Mouse (Mus musculus) liver, embryonic 14.5 days (tissue): ENCODE results near the gene Klhl29. TPM values are rescaled to one million over a fixed set of nuclear protein-coding genes. Genes with fewer than 3 reads are reported as not detected.

Source experiments
- ATAC-seq: fragments of 200-750 bp; cut with Nextera tagmentation; 2 replicates; pipeline ENCODE4 v1.8.0; 2017; ENCODE audit warnings: moderate number of reproducible peaks, mild to moderate bottlenecking, moderate library complexity; ENCODE audit not compliant: insufficient read depth
- DNase-seq, 3 experiments: peaks; one replicate each; pipeline ENCODE4 v3.0.0-alpha.2; 2012 to 2013; ENCODE audit warnings: low read depth in 3 of 3, low spot score in 3 of 3
- H3K27ac ChIP-seq: fragments of 300-500 bp; sonication (generic); 2 replicates; pipeline ENCODE4 v1.5.1; 2014; ENCODE audit warnings: moderate library complexity, mild to moderate bottlenecking, control low read depth, inconsistent platforms
- H3K27me3 ChIP-seq: fragments of 300-500 bp; sonication (generic); 2 replicates; pipeline ENCODE4 v1.6.1; 2014; ENCODE audit warnings: mild to moderate bottlenecking, low read length, moderate library complexity; ENCODE audit not compliant: control insufficient read depth, insufficient read depth
- H3K36me3 ChIP-seq: fragments of 300-500 bp; sonication (generic); replicated peaks from 2 replicates; pipeline ENCODE4 v1.6.1; 2014; ENCODE audit warnings: low read depth; ENCODE audit not compliant: control insufficient read depth, insufficient read depth
- H3K4me1 ChIP-seq, 2 experiments: fragments of 200-500 bp in 1 of 2; fragments of 300-500 bp in 1 of 2; sonication (generic) in 1 of 2; replicated peaks; 2 replicates each; pipeline ENCODE4 v1.6.1; 2012 to 2014; ENCODE audit warnings: antibody characterized with exemption in 1 of 2, inconsistent platforms in 1 of 2, low read length in 1 of 2; ENCODE audit not compliant: control insufficient read depth in 2 of 2, insufficient read depth in 2 of 2
- H3K4me2 ChIP-seq: fragments of 300-500 bp; sonication (generic); 2 replicates; pipeline ENCODE4 v1.6.1; 2014; ENCODE audit warnings: low read depth, mild to moderate bottlenecking, control low read depth, moderate library complexity
- H3K4me3 ChIP-seq, 2 experiments: fragments of 200-500 bp in 1 of 2; fragments of 300-500 bp in 1 of 2; sonication (generic) in 1 of 2; 2 replicates each; pipeline ENCODE4 v1.5.1; 2012 to 2014; ENCODE audit warnings: low read depth in 2 of 2, low read length in 2 of 2, mild to moderate bottlenecking in 2 of 2, control low read depth in 1 of 2, inconsistent platforms in 1 of 2, moderate library complexity in 1 of 2; ENCODE audit not compliant: insufficient read depth in 1 of 2
- H3K9ac ChIP-seq: fragments of 300-500 bp; sonication (generic); replicated peaks from 2 replicates; pipeline ENCODE4 v1.6.1; 2014; ENCODE audit warnings: mild to moderate bottlenecking, control low read depth, moderate library complexity
- H3K9me3 ChIP-seq: fragments of 300-500 bp; sonication (generic); 2 replicates; pipeline ENCODE4 v1.6.1; 2016; ENCODE audit warnings: low read length, mixed read lengths; ENCODE audit not compliant: control insufficient read depth
- CTCF ChIP-seq: IDR thresholded peaks from 2 replicates; pipeline ENCODE4 v1.5.1; 2016; ENCODE audit warnings: antibody characterized with exemption, low read depth, control low read depth
- EP300 ChIP-seq: IDR thresholded peaks from 2 replicates; pipeline ENCODE4 v1.6.1; 2016; ENCODE audit warnings: antibody characterized with exemption, low read depth
- WGBS: fragments of 180-500 bp; shearing (Covaris S2); extraction: QIAGEN DNeasy Blood & Tissue Kit; methylation state at CpG from one replicate; pipeline ENCODE4 v1.1.7; 2014; ENCODE audit not compliant: insufficient replicate concordance; 5-methylcytosine and 5-hydroxymethylcytosine counted together
- polyA plus RNA-seq, 2 experiments: library from polyadenylated mRNA; depleted of rRNA in 1 of 2; stranded (reverse) in 1 of 2; unstranded in 1 of 2; fragments of >200 nt; fragmentation: Nextera tagmentation in 1 of 2; extraction: Ambion mirVana in 1 of 2; gene quantifications; 2 replicates each; pipeline versions ENCODE4 v1.2.1 to v1.2.3; 2012 to 2014

Klhl29 gene
- polyA plus RNA-seq (2012; rRNA removed) (0.11 and 0.17 TPM in 2 replicates), polyA plus RNA-seq (2014; fragmentation: Nextera tagmentation; extraction: Ambion mirVana) (0.05 and 0.06 TPM in 2 replicates)

- Histone ChIP-seq H3K27me3 (peaks cover 44% of the 10 kb centered on the region), H3K36me3 (no peaks in the 10 kb centered on the region), H3K9me3 (no peaks in the 10 kb centered on the region), H3K9ac (no peak within 1 kb of the TSS), H3K4me3 (peak within 1 kb of the TSS; percentile 20 to 46), H3K4me1 (no peaks in the 10 kb centered on the region), H3K4me2 (peak within 1 kb of the TSS; percentile 59), H3K27ac (no peak within 1 kb of the TSS)
- DNase-seq, result peak in 2 of 3 experiments; percentile 4
- WGBS, result 3% methylated on average over 46 of the region's 66 CpGs
- TF ChIP-seq CTCF, result no peak
- TF ChIP-seq EP300, result no peak
- peak; percentile 66; the same call in 1 of the 2 replicates for ATAC-seq
Observed at GRCm38 (mm10) chr12:5375616-5376461, at the start of gene Klhl29. TSS of gene Klhl29 (minus strand) at chr12:5375682.

- WGBS, result 50% methylated on average over 4 of the region's 4 CpGs
- Histone ChIP-seq H3K9me3 (no peaks in the 10 kb centered on the region), H3K27ac (no peak overlapping the region), H3K9ac (no peak overlapping the region), H3K27me3 (no peaks in the 10 kb centered on the region), H3K4me2 (no peak overlapping the region), H3K4me1 (no peaks in the 10 kb centered on the region), H3K4me3 (no peak overlapping the region), H3K36me3 (no peaks in the 10 kb centered on the region)
- DNase-seq (no peak), ATAC-seq (no peak)
- no peak for TF ChIP-seq CTCF
Observed at GRCm38 (mm10) chr12:5425276-5425675, 49.8 kb upstream of the Klhl29 start.

GRCm38 (mm10) chr12:5415806-5416205 lies 40.3 kb upstream of the Klhl29 start:
- Histone ChIP-seq H3K4me3 (no peak overlapping the region), H3K4me1 (no peaks in the 10 kb centered on the region), H3K27ac (no peak overlapping the region), H3K27me3 (no peaks in the 10 kb centered on the region), H3K9me3 (no peaks in the 10 kb centered on the region), H3K36me3 (no peaks in the 10 kb centered on the region), H3K4me2 (no peak overlapping the region), H3K9ac (no peak overlapping the region)
- TF ChIP-seq CTCF, result no peak
- no peak for TF ChIP-seq EP300
- DNase-seq, result no peak
- no peak for ATAC-seq
- WGBS, result 53% methylated on average over 3 of the region's 3 CpGs

- no peaks in the 10 kb centered on the region for H3K36me3 ChIP-seq
- no peak for ATAC-seq
- H3K27ac ChIP-seq, result no peak overlapping the region
- no peak overlapping the region for H3K9ac ChIP-seq
- H3K4me3 ChIP-seq, result no peak overlapping the region
- no peak overlapping the region for H3K4me2 ChIP-seq
- TF ChIP-seq EP300, result no peak
- TF ChIP-seq CTCF, result no peak
- no peak for DNase-seq
- H3K9me3 ChIP-seq, result no peaks in the 10 kb centered on the region
- H3K4me1 ChIP-seq, result no peaks in the 10 kb centered on the region; a peak in 1 of 4 replicates
- no peaks in the 10 kb centered on the region for H3K27me3 ChIP-seq
Observed at GRCm38 (mm10) chr12:5413976-5414375, 38.5 kb upstream of the Klhl29 start.

DNA sequence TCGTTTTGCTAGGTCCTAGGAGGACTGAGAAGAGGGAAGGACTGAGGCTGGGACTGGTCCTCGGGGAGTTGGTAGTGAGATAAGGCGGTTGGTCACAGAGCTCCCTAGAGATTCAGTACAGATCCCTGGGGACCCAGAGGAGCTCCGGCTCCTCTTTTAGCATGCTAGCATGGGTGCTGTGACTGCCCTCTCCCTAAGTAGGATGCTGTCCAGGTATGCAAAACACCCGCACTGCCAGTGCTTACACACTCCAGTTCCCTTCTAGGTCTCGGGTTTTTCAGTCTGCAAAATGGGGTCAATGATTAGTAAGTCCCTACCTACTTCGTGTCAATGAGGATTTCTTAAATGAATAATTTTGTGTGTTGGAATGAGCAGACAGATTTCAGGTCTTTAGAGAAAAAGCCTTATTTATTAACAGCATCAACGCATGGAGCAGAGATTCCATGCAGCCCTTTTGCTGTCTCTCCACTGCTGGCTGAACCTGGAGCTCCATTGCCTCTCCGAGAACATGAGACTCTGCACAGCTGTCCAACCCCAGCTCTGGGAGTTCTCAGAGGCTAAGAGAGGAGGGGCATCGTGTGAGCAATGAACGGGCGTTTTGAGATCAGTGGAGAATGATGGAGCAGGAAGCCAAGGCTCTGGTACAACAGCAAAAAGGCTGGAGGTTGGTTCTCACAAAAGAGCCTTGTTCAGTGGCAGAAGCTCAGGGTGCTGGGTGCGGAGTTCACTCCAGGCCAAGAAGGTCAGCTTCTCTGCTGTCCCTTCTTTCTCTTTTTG lies 36.5 kb upstream of the Klhl29 start:
- H3K4me2 ChIP-seq, result no peak overlapping the region
- H3K27ac ChIP-seq, result no peak overlapping the region
- H3K4me1 ChIP-seq, result no peaks in the 10 kb centered on the region; a peak in 1 of 4 replicates
- 54% methylated on average over 13 of the region's 13 CpGs for WGBS
- no peaks in the 10 kb centered on the region for H3K36me3 ChIP-seq
- no peak overlapping the region for H3K9ac ChIP-seq
- H3K4me3 ChIP-seq, result no peak overlapping the region
- no peak for ATAC-seq
- TF ChIP-seq CTCF, result no peak
- TF ChIP-seq EP300, result no peak
- H3K27me3 ChIP-seq, result no peaks in the 10 kb centered on the region
- no peaks in the 10 kb centered on the region for H3K9me3 ChIP-seq
- DNase-seq, result no peak
